Mouse (Mus musculus): ENCODE results near the gene Acot7. TPM values are rescaled to one million over a fixed set of nuclear protein-coding genes. Genes with fewer than 3 reads are reported as not detected.
"Not testable (repeated sequence)": the region's sequence is repeated elsewhere in the genome, so short reads cannot be mapped to it uniquely, and the experiment has no call there.

Acot7 gene
- polyA plus RNA-seq, 1 experiment, result 15.4 TPM

- Histone ChIP-seq H3K27ac (ENCODE audit: insufficient read depth, low read length) (no peak overlapping the region), H3K27me3 (ENCODE audit: control insufficient read depth, insufficient read depth, low read length) (no peaks in the 10 kb centered on the region), H3K4me1 (ENCODE audit: control insufficient read depth, insufficient read depth, insufficient read length) (no peaks in the 10 kb centered on the region), H3K36me3 (ENCODE audit: control insufficient read depth, insufficient read depth, low read length) (no peaks in the 10 kb centered on the region), H3K4me3 (ENCODE audit: extremely low read depth, insufficient read depth, insufficient read length) (no peak overlapping the region)
- no peak for DNase-seq (ENCODE audit: low read depth in 1 of 2, low spot score in 2 of 2)
- WGBS, result 91% methylated on average over 6 of the region's 6 CpGs
- TF ChIP-seq CTCF (IDR thresholded peaks at IDR 0.05; ENCODE audit: extremely low read depth, insufficient read depth, insufficient read length, insufficient replicate concordance) (no peak), POLR2A (IDR thresholded peaks at IDR 0.05; ENCODE audit: low read depth, low read length) (no peak)
These were observed 44.2 kb downstream of the Acot7 start for GRCm38 (mm10) chr4:152222111-152222510.

DNA sequence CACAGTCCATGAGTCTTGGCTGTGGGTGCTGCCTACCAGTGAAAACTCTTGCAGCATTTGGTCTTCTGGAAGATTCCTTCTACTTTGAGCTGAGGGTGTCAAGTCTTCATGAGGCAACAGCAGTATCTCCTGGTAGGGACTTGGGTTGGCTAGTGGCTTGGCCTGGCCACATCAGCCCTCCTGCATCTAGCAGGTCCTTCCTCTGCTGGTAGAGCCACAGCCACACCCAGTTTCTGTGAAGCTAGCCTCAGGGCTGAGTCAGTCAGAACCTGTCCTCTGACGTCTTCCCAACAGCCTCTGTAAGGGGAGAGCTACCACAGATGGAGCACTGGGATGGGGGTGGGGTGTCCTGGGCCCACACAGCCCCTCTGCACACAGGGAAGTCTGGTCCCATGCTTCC lies 44.6 kb downstream of the Acot7 start:
- no peaks in the 10 kb centered on the region for H3K4me1 ChIP-seq (ENCODE audit: control insufficient read depth, insufficient read depth, insufficient read length)
- 74% methylated on average over 1 of the region's 1 CpGs for WGBS
- no peaks in the 10 kb centered on the region for H3K36me3 ChIP-seq (ENCODE audit: control insufficient read depth, insufficient read depth, low read length)
- no peaks in the 10 kb centered on the region for H3K27me3 ChIP-seq (ENCODE audit: control insufficient read depth, insufficient read depth, low read length)
- no peak overlapping the region for H3K27ac ChIP-seq (ENCODE audit: insufficient read depth, low read length)
- TF ChIP-seq CTCF (IDR thresholded peaks at IDR 0.05; ENCODE audit: extremely low read depth, insufficient read depth, insufficient read length, insufficient replicate concordance), result no peak
- no peak overlapping the region for H3K4me3 ChIP-seq (ENCODE audit: extremely low read depth, insufficient read depth, insufficient read length)
- no peak for DNase-seq (ENCODE audit: low read depth in 1 of 2, low spot score in 2 of 2)

DNA sequence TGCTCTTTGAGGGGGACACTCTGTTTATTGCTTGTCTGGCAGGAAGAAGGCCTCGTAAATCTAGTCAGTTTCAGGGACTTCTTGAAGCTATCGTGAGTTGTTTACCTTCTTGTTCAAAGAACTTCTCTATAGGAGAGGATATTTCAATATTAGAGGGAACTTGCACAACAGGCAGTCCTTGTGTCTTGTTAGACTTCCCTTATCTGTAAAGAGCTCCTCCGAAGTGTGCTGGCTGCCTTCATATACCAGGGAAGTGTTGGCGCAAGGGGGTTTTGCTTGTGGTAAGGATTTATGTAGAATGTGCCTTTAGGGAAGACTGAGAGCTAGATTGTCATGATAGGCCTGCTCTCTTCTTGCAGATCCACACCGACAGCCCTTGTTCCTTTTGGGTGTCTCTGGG lies 46.2 kb downstream of the Acot7 start:
- Histone ChIP-seq H3K36me3 (ENCODE audit: control insufficient read depth, insufficient read depth, low read length) (no peaks in the 10 kb centered on the region), H3K4me1 (ENCODE audit: control insufficient read depth, insufficient read depth, insufficient read length) (no peaks in the 10 kb centered on the region; the same call in 1 of the 2 replicates), H3K27me3 (ENCODE audit: control insufficient read depth, insufficient read depth, low read length) (no peaks in the 10 kb centered on the region), H3K27ac (ENCODE audit: insufficient read depth, low read length) (no peak overlapping the region), H3K4me3 (ENCODE audit: extremely low read depth, insufficient read depth, insufficient read length) (no peak overlapping the region)
- DNase-seq (ENCODE audit: low read depth in 1 of 2, low spot score in 2 of 2), result no peak
- 69% methylated on average over 5 of the region's 5 CpGs for WGBS
- TF ChIP-seq POLR2A (IDR thresholded peaks at IDR 0.05; ENCODE audit: low read depth, low read length) (no peak), CTCF (IDR thresholded peaks at IDR 0.05; ENCODE audit: extremely low read depth, insufficient read depth, insufficient read length, insufficient replicate concordance) (no peak)

- no peak for TF ChIP-seq POLR2A (IDR thresholded peaks at IDR 0.05; ENCODE audit: low read depth, low read length)
- no peak for TF ChIP-seq CTCF (IDR thresholded peaks at IDR 0.05; ENCODE audit: extremely low read depth, insufficient read depth, insufficient read length, insufficient replicate concordance)
- Histone ChIP-seq H3K4me3 (ENCODE audit: extremely low read depth, insufficient read depth, insufficient read length) (no peak overlapping the region), H3K27ac (ENCODE audit: insufficient read depth, low read length) (no peak overlapping the region), H3K27me3 (ENCODE audit: control insufficient read depth, insufficient read depth, low read length) (no peaks in the 10 kb centered on the region), H3K36me3 (ENCODE audit: control insufficient read depth, insufficient read depth, low read length) (no peaks in the 10 kb centered on the region), H3K4me1 (ENCODE audit: control insufficient read depth, insufficient read depth, insufficient read length) (no peaks in the 10 kb centered on the region; the same call in 1 of the 2 replicates)
- WGBS, result 94% methylated on average over 13 of the region's 13 CpGs
- no peak for DNase-seq (ENCODE audit: low read depth in 1 of 2, low spot score in 2 of 2)
These were observed 49.1 kb downstream of the Acot7 start for GRCm38 (mm10) chr4:152226901-152227486.

DNA sequence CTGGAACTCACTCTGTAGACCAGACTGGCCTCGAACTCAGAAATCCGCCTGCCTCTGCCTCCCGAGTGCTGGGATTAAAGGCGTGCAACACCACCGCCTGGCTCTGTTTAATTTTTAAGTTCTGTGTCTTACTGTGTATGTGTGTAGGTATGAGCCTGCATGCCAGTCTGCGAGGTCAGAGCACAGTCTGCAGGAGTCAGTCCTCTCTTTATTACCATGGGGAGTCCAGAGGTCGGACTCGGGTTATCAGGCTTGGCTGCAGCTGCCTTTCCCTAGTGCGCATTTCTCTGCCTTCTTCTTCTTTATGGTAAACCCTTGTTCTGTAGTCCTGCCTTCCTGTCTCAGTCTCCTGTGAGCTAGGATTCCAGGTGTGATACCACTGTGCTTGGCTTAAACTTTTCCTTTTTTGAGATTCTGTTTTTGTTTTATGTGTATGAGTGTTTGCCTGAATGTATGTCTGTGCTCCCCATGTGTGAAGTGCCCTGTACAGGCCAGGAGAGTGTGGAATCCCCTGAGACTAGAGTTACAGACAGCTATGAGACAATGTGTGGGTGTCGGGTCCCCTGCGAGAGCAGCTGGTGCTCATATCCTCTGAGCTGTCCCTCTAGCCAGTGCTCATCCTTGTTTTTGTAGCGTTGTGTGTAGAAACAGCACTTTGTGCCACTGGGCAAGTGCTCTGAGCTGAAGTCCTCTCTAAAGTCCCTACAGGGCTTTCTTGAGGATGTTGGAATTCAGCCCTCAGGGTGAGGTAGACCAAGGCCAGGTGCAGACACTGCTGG lies 50.0 kb downstream of the Acot7 start:
- H3K36me3 ChIP-seq (ENCODE audit: control insufficient read depth, insufficient read depth, low read length), result no peaks in the 10 kb centered on the region
- DNase-seq (ENCODE audit: low read depth in 1 of 2, low spot score in 2 of 2), result no peak
- no peaks in the 10 kb centered on the region; the same call in 1 of the 2 replicates for H3K4me1 ChIP-seq (ENCODE audit: control insufficient read depth, insufficient read depth, insufficient read length)
- 84% methylated on average over 12 of the region's 12 CpGs for WGBS
- no peak for TF ChIP-seq POLR2A (IDR thresholded peaks at IDR 0.05; ENCODE audit: low read depth, low read length)
- TF ChIP-seq CTCF (IDR thresholded peaks at IDR 0.05; ENCODE audit: extremely low read depth, insufficient read depth, insufficient read length, insufficient replicate concordance), result no peak
- no peak overlapping the region for H3K27ac ChIP-seq (ENCODE audit: insufficient read depth, low read length)
- H3K4me3 ChIP-seq (ENCODE audit: extremely low read depth, insufficient read depth, insufficient read length), result no peak overlapping the region
- H3K27me3 ChIP-seq (ENCODE audit: control insufficient read depth, insufficient read depth, low read length), result no peaks in the 10 kb centered on the region

GRCm38 (mm10) chr4:152230331-152230730 lies 52.4 kb downstream of the Acot7 start:
- not testable (repeated sequence) for H3K27ac ChIP-seq (ENCODE audit: insufficient read depth, low read length); H3K4me1 ChIP-seq (ENCODE audit: control insufficient read depth, insufficient read depth, insufficient read length); H3K4me3 ChIP-seq (ENCODE audit: extremely low read depth, insufficient read depth, insufficient read length); H3K27me3 ChIP-seq (ENCODE audit: control insufficient read depth, insufficient read depth, low read length); DNase-seq (ENCODE audit: low read depth in 1 of 2, low spot score in 2 of 2); H3K36me3 ChIP-seq (ENCODE audit: control insufficient read depth, insufficient read depth, low read length)
- 87% methylated on average over 4 of the region's 4 CpGs for WGBS

- Histone ChIP-seq H3K27ac (ENCODE audit: insufficient read depth, low read length) (no peak overlapping the region), H3K27me3 (ENCODE audit: control insufficient read depth, insufficient read depth, low read length) (no peaks in the 10 kb centered on the region), H3K36me3 (ENCODE audit: control insufficient read depth, insufficient read depth, low read length) (no peaks in the 10 kb centered on the region), H3K4me3 (ENCODE audit: extremely low read depth, insufficient read depth, insufficient read length) (no peak overlapping the region), H3K4me1 (ENCODE audit: control insufficient read depth, insufficient read depth, insufficient read length) (no peaks in the 10 kb centered on the region; the same call in 1 of the 2 replicates)
- 86% methylated on average over 7 of the region's 7 CpGs for WGBS
- no peak for DNase-seq (ENCODE audit: low read depth in 1 of 2, low spot score in 2 of 2)
- TF ChIP-seq POLR2A (IDR thresholded peaks at IDR 0.05; ENCODE audit: low read depth, low read length), result no peak
- no peak for TF ChIP-seq CTCF (IDR thresholded peaks at IDR 0.05; ENCODE audit: extremely low read depth, insufficient read depth, insufficient read length, insufficient replicate concordance)
These were observed 53.4 kb downstream of the Acot7 start for GRCm38 (mm10) chr4:152231326-152231725.
